Mouse (Mus musculus) urinary bladder, adult 18-20 months (tissue): ENCODE measurements around the gene Atp5mpl.

Source experiments
- DNase-seq, 2 experiments: peaks; one replicate each; pipeline ENCODE4 v3.0.0; 2022; ENCODE audit warnings: low spot score in 2 of 2, mixed read lengths in 2 of 2

The Atp5mpl gene

GRCm38 (mm10) chr12:111966683-111967173 lies at the start of gene Atp5mpl:
Gene Atp5mpl (minus strand): TSS chr12:111966977.
- DNase-seq: peak; percentile 90 to 95

GRCm38 (mm10) chr12:112016346-112016745 lies 49.6 kb upstream of the Atp5mpl start:
- DNase-seq: no peak

DNA sequence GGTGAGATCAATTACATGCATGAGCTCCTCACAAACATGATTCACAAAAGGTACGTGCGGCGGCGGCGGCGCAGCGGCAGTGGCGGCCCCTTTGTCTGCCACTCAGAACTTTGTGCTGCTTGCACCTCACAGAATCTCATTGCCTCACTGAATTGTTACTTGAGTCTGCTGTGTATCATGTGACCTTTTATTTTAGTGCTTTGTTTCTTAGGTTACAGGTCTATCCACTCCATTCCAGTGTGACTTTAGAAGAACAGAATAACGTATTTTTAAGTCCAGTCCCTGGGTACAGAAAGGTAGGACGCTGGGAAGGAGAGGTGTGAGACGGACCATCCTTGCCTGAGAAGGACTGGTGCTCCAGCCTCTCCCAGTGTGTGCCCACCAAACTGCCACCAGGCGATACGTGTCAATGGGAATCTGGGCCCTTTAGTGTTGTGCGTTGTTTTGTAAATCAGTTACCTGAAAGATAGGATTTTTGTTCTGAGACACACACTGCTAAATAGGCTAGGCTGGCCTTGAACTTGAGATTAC lies 46.6 kb upstream of the Atp5mpl start:
- DNase-seq: no peak

GRCm38 (mm10) chr12:112012511-112013270 lies 45.9 kb upstream of the Atp5mpl start:
- DNase-seq: no peak

DNA sequence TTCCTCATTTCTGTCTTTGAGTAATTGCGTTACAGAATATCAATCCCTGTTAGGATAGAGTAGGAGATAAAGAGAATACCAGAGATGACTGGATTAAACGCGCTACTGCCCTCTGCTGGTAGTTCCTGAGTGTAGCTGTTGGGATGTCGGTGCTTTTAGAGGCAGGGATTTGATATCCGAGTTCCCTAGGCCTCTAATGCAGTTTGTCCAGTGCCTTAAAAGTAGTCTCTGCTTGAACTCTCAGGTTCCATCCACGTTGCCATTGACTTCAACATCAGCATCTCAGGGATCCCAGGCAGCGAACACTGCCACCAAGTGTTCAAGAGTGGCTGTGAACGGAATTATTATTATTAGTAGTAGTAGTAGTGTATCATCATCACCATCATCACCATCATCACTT lies 34.4 kb upstream of the Atp5mpl start:
- DNase-seq: peak; percentile 40 to 48

- no peak for DNase-seq
Observed at GRCm38 (mm10) chr12:111999735-112000134, 33.0 kb upstream of the Atp5mpl start.

DNA sequence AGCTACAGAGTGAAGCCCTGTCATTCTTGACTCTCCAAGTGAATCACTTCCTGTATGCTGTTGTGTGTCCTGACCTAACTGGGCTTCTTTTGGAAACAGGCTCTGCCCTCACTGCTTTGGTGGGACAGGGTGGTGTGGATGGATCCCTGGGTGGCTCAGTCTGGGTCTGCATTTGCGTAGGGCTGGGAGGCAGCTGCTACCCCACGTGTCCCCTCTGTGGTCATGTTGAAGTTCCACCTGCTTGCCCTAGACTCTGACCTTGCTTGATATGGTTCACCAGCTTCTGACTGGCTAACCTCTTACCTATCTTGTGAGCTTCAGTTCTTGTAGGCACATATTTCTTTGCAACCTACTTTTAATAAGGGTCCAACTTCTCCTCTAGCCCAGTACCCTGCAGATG lies 28.4 kb upstream of the Atp5mpl start:
- no peak for DNase-seq

DNA sequence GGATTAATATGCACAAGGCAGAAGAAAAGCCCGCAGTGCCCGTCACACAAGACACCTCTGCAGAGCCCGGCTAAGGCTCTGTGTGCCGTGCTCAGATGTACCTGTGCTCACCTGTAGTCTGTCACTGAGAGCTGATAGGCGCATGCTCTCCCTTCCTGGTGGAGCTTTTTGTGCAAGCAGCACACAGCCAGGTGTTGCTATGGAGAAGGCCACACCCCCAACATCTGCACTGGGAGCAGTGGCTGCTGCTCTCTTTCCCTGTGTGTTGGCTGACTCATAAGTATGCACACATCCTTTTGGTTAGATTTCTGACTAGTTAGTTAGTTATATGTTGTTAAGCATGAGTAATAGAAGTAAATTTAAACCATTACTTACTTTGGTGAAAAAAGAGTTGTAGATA lies 25.8 kb upstream of the Atp5mpl start:
- no peak for DNase-seq

- no peak for DNase-seq
Observed at GRCm38 (mm10) chr12:111986756-111987155, 20.0 kb upstream of the Atp5mpl start.

DNA sequence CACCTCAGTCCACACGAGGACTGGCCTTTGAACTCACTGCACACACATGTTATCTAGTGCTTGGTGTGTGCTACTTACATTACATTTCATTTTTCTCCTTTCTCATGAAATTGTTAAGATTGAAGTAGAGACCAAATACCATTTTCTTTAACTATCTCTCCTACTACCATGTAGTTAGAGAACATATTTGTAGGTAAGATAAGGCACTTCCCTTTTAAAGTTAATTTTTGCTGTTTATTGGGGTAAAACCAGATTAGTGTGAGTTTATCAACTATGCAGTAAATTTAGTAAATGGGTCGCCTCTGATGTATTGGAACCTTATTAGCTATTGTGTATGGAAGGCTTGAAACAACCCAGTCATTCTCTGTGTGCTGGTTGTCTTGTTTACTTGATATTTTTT lies 16.4 kb upstream of the Atp5mpl start:
- DNase-seq: no peak

GRCm38 (mm10) chr12:111981831-111982230 lies 15.1 kb upstream of the Atp5mpl start:
- DNase-seq: no peak

- no peak for DNase-seq
Observed at GRCm38 (mm10) chr12:111980887-111981367, 14.2 kb upstream of the Atp5mpl start, which contains the start of gene Rd3l. Gene Rd3l (minus strand): TSS chr12:111981317.

- no peak for DNase-seq
Observed at GRCm38 (mm10) chr12:111978274-111978673, 11.5 kb upstream of the Atp5mpl start.

GRCm38 (mm10) chr12:111977138-111977537 lies 10.4 kb upstream of the Atp5mpl start:
- no peak for DNase-seq

DNA sequence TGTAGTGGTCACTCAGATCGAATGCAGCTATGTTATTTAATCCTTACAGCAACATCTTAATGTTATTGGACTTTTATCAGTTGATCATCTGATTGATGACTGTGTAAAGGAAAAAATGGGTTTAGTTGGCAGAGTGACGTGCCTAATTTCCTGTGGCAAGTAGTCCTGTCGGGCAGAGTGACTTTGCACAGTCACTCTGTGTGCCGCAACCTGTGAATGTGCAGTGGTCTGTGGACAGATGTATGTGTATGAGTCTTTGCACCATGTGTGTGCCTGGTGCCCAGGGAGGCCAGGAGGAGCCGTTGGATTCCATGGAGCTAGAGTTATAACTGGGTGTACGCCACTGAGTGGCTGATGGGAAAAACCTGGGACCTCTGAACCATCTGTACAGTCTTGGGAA lies 7.8 kb upstream of the Atp5mpl start:
- DNase-seq: no peak

DNA sequence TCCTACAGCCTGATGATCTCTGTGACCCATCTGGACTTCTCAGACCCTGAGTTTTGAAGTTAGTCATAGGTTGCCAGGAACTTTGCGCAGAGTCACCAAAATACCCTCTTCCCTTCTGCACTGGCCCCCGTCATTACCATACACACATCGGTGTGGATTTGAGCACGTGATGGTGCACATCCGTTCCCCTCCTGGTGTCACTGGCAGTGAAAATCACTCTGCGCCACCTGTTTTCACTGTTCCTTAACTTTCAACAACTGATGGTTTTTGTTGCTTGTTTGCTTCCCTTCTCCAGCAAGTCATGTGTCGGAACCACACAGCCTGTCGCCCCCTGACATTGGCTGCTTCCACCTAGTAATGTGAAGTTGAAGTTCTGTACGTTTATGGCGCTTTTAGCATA lies 5.7 kb upstream of the Atp5mpl start:
- no peak for DNase-seq

GRCm38 (mm10) chr12:111971231-111971686 lies 4.5 kb upstream of the Atp5mpl start, which contains the start of gene Tdrd9:
Gene Tdrd9 (plus strand): TSS chr12:111971559.
- DNase-seq: no peak

GRCm38 (mm10) chr12:111970085-111970484 lies 3.3 kb upstream of the Atp5mpl start:
- DNase-seq: no peak

DNA sequence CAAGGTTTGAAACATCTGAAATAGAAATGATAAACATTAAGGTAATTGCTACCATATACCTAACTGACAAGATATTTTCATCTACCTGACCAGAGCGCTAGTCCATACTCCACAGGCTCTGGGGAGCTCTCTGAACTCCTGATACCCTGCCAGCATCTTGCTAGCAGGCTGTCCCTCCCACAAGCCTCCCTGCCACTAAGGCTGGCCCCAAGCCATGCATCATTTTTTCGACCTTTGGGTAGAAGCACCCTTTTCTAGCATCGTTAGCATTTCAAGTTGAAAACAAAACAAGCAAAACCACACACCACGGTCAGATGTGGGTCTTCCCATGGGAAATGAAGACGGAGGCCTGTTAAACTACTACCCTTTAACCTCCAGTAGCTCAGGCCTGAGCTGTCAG lies 3.4 kb downstream of the Atp5mpl start:
- no peak for DNase-seq

GRCm38 (mm10) chr12:111958101-111958865 lies 8.5 kb downstream of the Atp5mpl start:
- DNase-seq: peak in 1 of 2 experiments; percentile 59

- DNase-seq: no peak
Observed at GRCm38 (mm10) chr12:111956173-111956572, 10.6 kb downstream of the Atp5mpl start.

DNA sequence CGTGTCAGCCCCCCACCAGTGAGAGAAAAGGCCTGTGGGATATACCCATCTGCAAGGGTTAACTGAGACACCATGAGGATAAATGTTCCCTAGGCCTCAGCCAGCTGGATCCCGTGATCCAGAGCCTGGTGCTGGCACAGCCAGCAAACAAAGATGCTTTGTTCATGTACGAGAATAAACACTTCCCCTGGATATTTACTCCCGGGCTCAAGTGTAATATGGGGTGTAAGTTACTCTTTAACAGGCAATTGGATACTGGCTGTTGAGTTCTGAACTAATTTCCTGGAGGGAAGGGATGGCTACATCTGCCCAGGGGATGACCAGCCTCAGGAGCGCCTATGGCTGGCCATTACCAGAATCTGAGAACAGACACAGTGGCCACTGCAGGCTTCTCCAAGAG lies 15.1 kb downstream of the Atp5mpl start:
- no peak for DNase-seq
